Mouse (Mus musculus) right cerebral cortex, postnatal 4 days (tissue): ENCODE results near the gene Ino80d.

Source experiments
- DNase-seq: peaks from one replicate; pipeline ENCODE4 v3.0.0-alpha.2; 2022

The Ino80d gene

GRCm38 (mm10) chr1:62984566-62984965 is 129.9 kb downstream of the Ino80d start:
- DNase-seq, result peak; percentile 46

DNA sequence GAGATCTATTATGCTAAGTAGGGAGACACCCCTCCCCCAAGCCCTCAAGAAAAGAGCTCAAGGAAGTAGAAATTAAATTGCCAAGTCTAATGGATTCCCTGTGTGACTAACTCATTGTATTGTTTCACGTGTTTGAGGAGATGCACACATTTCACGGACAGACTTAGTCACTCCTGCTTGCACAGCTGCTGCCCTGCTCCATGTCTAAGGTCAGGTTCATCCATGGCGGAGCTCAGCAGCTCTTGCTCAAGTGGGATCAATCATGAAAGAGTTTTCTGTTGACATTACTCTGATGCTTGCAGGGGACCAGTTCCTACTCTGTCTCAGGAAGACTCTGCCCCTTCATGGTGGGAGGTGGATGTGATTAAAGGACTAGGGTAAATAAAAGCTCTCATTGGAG is 137.7 kb downstream of the Ino80d start:
- DNase-seq, result no peak

DNA sequence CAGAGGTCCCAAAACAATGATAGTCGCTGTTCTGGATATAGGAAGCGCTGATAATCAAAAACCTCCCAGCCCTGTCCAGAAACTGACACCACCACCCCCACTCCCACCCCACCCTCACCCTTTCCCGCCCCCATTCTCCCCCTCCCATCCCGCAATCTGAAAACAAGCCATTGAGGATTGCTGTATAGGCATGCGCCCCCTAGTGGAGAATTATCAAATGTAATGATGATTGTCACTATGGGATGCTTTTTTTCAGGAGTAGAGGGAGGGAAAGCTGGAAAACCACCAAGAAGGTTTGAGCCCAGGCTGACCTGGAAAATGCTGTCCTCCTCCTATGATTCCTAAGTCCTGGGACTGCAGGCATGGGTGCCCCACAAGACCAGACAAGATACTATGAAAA is 147.6 kb downstream of the Ino80d start:
- DNase-seq, result no peak

DNA sequence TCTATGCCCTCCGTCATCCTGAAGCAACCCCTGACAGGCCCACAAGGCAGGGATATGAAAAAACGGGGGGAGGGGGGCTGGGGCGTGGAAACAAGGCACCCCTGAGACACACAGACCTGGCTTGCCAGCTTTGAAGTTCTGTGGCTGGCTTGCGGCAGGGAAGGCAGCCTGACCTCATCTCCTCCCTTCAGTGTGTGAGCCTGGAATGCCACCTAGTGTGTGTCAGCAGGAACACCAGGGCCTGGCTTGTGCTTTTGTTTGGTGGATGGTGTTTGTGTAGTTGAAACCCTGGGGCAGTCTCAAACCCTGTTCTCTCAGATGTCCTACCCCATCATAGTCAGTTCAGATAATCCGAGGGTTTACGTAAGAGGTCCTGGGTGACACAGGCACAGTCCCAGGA is 150.2 kb downstream of the Ino80d start:
- DNase-seq, result peak; percentile 65

GRCm38 (mm10) chr1:62956942-62957645 is 157.4 kb downstream of the Ino80d start:
- DNase-seq, result no peak

DNA sequence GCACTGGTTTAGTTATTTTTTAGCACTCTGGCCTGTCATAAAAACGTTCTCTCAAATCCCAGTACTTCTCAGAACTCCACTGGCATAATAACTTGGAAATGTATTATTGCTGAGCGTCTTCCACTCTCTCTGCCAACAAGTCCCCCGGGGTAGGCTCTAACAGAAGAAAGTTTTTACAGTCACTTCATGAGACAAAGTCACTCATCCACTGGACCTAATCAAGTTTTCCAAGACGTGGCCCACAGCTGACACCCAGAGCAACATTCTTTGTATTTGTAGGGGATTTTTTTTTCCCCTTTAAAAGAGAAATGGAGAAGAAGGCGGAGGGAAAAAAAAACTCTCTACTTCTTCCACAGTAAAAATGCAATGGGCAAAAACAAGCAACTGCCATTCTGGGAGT is 157.9 kb downstream of the Ino80d start:
- DNase-seq, result no peak

- DNase-seq, result no peak
These were observed 159.1 kb downstream of the Ino80d start for GRCm38 (mm10) chr1:62955340-62955739.

- DNase-seq, result no peak
These were observed 161.4 kb downstream of the Ino80d start for GRCm38 (mm10) chr1:62953036-62953435.

DNA sequence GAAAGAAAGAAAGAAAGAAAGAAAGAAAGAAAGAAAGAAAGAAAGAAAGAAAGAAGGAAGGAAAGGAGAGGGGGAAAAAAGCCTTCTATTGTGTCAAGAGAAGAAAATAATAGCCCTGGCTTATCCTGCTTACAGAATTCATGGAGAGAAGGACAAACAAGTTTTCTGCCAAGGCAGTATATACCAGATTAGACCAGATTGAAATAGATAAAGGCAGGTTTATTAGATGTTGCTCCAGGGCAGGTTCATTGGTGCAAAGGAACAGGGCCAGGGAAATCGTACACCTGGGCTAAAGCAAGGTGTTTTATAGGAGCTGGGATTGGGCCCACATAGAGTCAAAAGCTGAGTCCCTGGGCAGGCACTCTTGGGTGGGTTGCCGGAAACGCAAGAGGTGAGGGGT is 162.1 kb downstream of the Ino80d start:
- DNase-seq, result no peak

DNA sequence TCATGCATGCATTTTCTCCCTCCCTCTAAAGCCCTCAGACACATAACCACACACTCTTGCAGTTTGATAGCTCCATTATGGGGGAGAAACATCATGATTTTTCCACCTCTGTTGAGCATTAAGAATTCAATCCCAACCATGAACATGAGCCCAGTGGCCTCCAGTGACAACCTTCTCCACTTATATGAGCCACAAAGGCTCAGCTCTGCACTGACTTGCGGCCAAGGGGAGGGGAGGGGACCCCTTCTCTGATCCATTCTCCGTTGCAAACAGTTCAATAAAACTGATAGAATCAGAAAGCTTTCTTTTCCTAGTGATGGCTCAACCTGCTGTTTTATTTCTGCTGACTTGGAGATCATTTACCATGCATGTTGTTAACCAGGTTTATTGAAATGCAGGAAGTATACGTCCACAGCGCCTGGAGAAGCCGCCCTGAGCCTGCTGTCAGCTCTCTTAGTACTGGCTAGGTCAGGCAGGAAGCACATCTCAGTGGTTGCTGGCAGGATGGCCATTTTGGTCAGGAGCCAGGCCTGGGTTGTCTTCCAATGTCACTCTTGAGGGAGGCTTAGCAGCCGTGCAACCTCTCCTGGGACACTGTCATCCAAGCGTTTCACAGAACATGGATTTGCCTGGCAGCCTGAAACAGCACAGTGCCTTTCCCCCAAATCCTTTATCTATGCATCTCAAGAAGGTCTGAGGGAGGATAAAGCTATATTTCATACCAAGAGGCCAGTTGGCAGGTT is 163.2 kb downstream of the Ino80d start:
- DNase-seq, result peak; percentile 22

- no peak for DNase-seq
These were observed 163.9 kb downstream of the Ino80d start for GRCm38 (mm10) chr1:62950526-62950925.

DNA sequence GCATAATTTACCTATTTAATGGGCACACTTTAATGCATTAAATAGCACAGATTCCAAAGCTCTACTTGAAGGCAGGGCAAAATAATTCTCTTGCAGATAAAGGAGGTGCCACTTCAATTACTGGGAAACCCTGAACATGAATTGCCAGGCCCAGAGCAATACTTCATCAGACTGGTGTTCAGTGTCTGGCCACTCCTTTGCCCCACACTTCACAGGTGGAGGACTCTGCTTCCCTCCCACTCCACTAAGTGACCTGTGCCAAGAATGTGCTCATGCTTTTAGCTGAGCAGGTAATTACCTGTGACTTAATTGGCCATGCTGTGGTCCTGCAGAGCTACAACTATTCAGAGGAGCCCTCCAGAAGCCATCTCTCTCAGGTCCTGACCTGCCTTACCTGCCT is 166.7 kb downstream of the Ino80d start:
- DNase-seq, result no peak

DNA sequence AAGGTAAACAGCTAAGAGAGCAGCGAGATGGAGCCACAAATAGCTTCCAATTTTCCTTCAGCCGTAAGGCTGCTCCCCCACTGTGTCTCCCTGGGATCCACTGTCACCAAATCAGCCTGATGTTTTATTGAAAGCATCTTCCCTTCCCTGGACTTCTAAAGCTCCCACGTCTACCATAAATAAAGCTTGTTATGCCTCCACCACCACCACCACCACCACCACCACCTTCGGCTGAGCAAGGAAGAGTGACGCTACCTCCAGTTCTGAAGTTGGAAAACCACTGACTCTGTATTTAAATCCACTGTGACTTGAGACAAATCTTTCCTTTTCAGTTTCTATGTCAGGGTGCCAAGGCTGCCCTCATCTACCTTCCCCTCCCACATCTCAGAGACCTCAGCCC is 167.5 kb downstream of the Ino80d start:
- no peak for DNase-seq

DNA sequence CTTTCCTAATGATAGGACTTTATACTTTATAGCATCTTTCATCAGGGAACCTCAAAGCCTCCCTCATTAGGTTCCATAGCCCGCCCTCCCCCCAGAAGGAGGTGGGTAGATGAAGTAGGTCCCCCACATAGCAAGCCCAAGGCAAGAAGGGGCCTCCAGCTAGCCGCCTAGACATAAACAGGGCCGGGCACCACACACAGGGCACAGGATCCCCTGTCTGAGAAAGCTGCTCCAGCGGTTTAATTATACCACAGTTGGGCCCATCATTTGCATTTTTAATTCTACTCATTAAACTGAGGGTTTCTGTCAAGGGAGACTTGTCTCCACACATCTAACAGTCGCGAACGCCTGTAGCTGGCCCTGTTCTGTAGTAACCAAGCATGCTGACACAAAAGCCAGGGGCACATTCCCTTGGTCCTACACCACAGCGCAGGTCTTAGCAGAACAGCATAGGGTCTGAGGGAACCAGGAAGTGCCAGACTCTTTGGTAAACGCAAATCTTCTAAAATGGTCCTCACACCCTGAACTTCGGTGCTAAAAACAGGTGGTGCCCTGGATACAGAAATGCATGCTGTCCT is 179.6 kb downstream of the Ino80d start:
- DNase-seq, result no peak

DNA sequence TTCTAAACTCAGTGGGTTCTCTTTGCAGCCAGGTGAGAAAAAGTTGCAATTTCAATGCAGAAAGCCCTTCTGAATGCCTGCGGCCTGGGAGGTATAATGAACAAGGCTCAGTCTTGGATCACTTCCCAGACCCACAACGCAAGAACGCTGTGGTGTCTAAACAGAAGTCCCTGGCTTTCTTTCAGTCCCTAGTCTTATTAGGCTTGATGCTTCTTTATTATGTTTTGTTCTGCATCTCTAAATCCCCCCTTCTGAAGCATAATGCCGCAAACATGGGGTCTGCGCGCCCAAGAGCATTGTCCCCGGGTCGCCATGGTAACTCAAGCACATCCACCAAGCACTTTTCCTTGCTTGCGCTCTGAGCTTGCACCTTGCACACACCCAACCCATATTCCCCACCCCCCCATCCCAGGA is 180.4 kb downstream of the Ino80d start:
- DNase-seq, result peak; percentile 44

GRCm38 (mm10) chr1:62933288-62934099 is 181.0 kb downstream of the Ino80d start:
- DNase-seq, result no peak

GRCm38 (mm10) chr1:62929477-62929876 is 185.0 kb downstream of the Ino80d start:
- DNase-seq, result peak; percentile 92

DNA sequence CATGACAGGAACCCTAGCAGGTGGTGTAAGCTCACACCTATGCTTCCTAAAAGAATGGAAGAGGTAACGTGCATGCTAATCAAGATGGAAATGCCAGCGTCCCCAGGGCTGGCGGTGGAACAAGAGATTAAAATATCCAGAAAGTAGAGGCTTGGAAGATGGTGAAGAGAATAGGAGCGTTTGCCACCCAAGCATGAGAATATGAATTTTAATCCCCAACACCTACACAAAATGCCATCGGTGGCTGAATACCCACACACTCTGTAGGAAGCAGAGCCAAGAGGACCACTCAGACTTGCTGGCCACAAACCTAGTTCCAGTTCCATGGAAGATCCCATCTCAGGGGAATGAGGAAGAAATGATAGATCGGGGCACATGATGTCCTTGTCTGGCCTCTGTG is 195.2 kb downstream of the Ino80d start:
- no peak for DNase-seq

DNA sequence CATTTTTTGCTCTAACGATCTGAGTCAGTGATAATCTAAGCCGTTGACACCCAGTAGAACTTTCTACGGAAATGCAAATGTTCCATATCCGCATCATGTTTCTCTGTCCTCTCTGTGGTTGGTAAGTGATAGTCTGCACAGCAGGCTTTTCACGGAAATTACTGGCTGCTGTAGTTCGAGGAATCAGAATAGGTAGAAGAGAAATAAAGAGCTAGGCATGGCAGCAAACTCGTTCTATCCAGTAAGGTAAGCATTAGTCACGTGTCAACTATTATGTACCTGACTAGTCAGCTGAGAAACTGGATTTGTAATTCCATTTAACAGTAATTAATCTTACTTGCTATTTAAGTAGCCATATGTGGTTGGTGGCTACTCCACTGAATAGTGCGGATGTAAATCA is 197.9 kb downstream of the Ino80d start:
- no peak for DNase-seq

- DNase-seq, result no peak
These were observed 200.0 kb downstream of the Ino80d start for GRCm38 (mm10) chr1:62914495-62914894.

GRCm38 (mm10) chr1:62911426-62911825 is 203.0 kb downstream of the Ino80d start:
- no peak for DNase-seq

DNA sequence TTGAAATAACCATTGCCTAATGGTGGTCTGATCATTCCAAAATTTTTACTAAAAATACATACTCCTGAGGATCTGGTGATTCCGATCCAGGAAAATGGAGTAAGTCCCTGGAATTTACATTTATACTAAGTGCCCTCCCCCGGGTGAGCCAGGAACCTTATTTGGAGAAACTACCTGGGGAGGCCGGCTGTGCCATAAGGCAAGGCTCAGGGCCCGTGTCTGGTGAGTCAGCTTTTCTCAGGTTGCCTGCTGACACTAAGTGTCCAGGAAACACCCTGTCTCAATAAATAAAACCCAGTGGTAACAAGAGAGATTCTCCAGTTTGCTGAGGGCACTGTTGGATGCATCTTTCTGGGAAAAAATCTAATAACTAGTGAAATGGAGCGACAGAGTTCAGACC is 205.3 kb downstream of the Ino80d start:
- DNase-seq, result no peak

DNA sequence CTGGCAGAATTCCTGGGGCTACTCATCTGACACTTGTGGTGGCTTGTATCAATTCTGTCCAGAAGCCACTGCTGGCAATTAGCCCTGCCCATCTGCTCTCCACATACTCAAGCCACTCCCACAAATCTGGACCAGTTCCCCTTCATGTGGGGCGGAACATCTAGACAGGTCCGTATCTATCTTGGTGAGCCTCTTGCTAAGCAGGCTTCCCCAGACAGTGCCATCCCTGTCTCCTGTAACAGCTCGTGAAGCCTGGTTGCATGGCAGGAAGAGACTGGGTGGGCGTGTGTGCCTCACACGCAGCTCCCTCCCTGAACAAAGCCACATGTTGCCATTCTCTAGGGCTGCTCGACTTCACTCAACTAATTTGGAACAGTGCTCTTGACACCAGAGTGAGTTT is 206.0 kb downstream of the Ino80d start:
- no peak for DNase-seq
